Mouse (Mus musculus) forebrain, embryonic 16.5 days (tissue): Measurements from ENCODE around the gene Myocd. TPM values are rescaled to one million over a fixed set of nuclear protein-coding genes. Genes with fewer than 3 reads are reported as not detected.

Experiments used
- ATAC-seq: fragments of 200-750 bp; cut with Nextera tagmentation; 2 replicates; pipeline ENCODE4 v1.8.0; 2017; ENCODE audit warnings: mild to moderate bottlenecking, moderate library complexity
- H3K27ac ChIP-seq: fragments of 300-500 bp; sonication (generic); 2 replicates; pipeline ENCODE4 v1.5.1; 2014; ENCODE audit warnings: low read length, control low read depth
- H3K27me3 ChIP-seq: fragments of 300-500 bp; sonication (generic); replicated peaks from 2 replicates; pipeline ENCODE4 v1.6.1; 2014; ENCODE audit warnings: low read length; ENCODE audit not compliant: control insufficient read depth, insufficient read depth
- H3K36me3 ChIP-seq: fragments of 300-500 bp; sonication (generic); 2 replicates; pipeline ENCODE4 v1.6.1; 2014; ENCODE audit not compliant: control insufficient read depth, insufficient read depth
- H3K4me1 ChIP-seq: fragments of 300-500 bp; sonication (generic); replicated peaks from 2 replicates; pipeline ENCODE4 v1.6.1; 2014; ENCODE audit warnings: low read length; ENCODE audit not compliant: control insufficient read depth, insufficient read depth
- H3K4me2 ChIP-seq: fragments of 300-500 bp; sonication (generic); 2 replicates; pipeline ENCODE4 v1.6.1; 2014; ENCODE audit warnings: mild to moderate bottlenecking, low read length, control low read depth
- H3K4me3 ChIP-seq: fragments of 300-500 bp; sonication (generic); replicated peaks from 2 replicates; pipeline ENCODE4 v1.5.1; 2014; ENCODE audit warnings: mild to moderate bottlenecking, low read length, control low read depth
- H3K9ac ChIP-seq: fragments of 300-500 bp; sonication (generic); replicated peaks from 2 replicates; pipeline ENCODE4 v1.6.1; 2014; ENCODE audit warnings: low read depth, low read length, control low read depth
- H3K9me3 ChIP-seq: fragments of 300-500 bp; sonication (generic); 2 replicates; pipeline ENCODE4 v1.6.1; 2016; ENCODE audit warnings: low read length; ENCODE audit not compliant: control insufficient read depth
- WGBS: fragments of 180-500 bp; shearing (Covaris S2); extraction: QIAGEN DNeasy Blood & Tissue Kit; methylation state at CpG from one replicate; pipeline ENCODE4 v1.1.7; 2014; 5-methylcytosine and 5-hydroxymethylcytosine counted together
- polyA plus RNA-seq: library from polyadenylated mRNA; unstranded; fragments of >200 nt; fragmentation: Nextera tagmentation; extraction: Ambion mirVana; gene quantifications from 2 replicates; pipeline ENCODE4 v1.2.1, GENCODE M21; 2015

Myocd gene
- polyA plus RNA-seq, 1 experiment from 2014 or later, result 0.23 TPM

DNA sequence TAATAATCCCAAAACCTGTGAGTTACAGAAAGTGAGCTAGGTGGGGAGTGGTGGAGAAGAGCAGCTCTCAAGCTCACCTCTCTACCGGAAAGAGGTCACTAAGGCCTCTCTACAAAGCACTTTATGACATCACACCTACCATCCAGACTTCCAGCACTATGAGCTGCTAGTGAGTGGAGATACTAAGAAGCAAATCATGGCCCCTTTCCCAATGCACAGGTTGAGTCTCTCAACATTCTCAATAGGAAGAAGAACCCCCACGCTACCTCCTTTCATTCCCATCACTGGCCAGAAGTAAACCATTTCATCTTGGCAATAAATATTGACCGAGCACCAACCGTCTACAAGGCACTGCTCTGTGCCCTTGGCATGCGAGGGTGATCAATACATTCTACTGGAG is 110.0 kb downstream of the Myocd start, which contains the start of gene 1700086D15Rik:
TSS of gene 1700086D15Rik (minus strand) at position 101 of the 400 bp plus-strand sequence.
- H3K27me3 ChIP-seq, result 0 out of 2 replicates have a peak, but pooled peaks cover 3% of the 10 kb centered on the region
- no peaks in the 10 kb centered on the region for H3K36me3 ChIP-seq
- no peak within 1 kb of the TSS for H3K9ac ChIP-seq
- H3K4me3 ChIP-seq, result no peak within 1 kb of the TSS
- no peak for ATAC-seq
- no peaks in the 10 kb centered on the region for H3K9me3 ChIP-seq
- H3K4me2 ChIP-seq, result no peak within 1 kb of the TSS
- peaks cover 9% of the 10 kb centered on the region for H3K4me1 ChIP-seq
- WGBS, result 95% methylated on average over 5 of the region's 5 CpGs
- H3K27ac ChIP-seq, result no peak within 1 kb of the TSS

DNA sequence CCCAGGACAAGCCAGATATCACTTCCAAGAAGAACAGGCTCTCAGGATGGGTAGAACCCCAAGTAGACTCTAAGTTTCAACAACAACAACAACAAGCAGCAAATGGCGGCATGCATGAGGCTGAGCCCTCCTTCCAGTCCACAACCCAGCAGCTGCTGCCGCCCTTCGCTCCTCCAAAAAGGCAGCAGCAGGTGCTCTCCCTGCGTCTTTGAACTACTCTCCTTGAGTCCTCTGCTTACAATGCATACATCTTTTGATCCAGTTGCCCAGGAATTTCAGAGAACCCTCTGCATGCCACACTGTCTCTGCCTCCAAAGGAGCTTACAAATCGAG is 111.2 kb downstream of the Myocd start:
- 95% methylated on average over 5 of the region's 5 CpGs for WGBS

GRCm38 (mm10) chr11:65157966-65158657 is 111.7 kb downstream of the Myocd start:
- no peak overlapping the region for H3K4me2 ChIP-seq
- no peak for ATAC-seq
- no peaks in the 10 kb centered on the region for H3K9me3 ChIP-seq

More for the DNA sequence above, 111.2 kb downstream of the Myocd start:
- 0 out of 2 replicates have a peak, but pooled peaks cover 3% of the 10 kb centered on the region for H3K27me3 ChIP-seq
- H3K4me2 ChIP-seq, result no peak overlapping the region
- no peak for ATAC-seq
- no peaks in the 10 kb centered on the region for H3K9me3 ChIP-seq
- peaks cover 9% of the 10 kb centered on the region for H3K4me1 ChIP-seq
- H3K36me3 ChIP-seq, result no peaks in the 10 kb centered on the region
- no peak overlapping the region for H3K9ac ChIP-seq
- H3K27ac ChIP-seq, result no peak overlapping the region
- no peak overlapping the region for H3K4me3 ChIP-seq

GRCm38 (mm10) chr11:65153006-65153405 is 116.8 kb downstream of the Myocd start:
- Histone ChIP-seq H3K4me3 (no peak overlapping the region), H3K4me1 (no peaks in the 10 kb centered on the region), H3K27me3 (no peaks in the 10 kb centered on the region), H3K36me3 (no peaks in the 10 kb centered on the region), H3K27ac (no peak overlapping the region), H3K4me2 (no peak overlapping the region), H3K9me3 (no peaks in the 10 kb centered on the region), H3K9ac (no peak overlapping the region)
- no peak for ATAC-seq
- WGBS, result 88% methylated on average over 5 of the region's 5 CpGs

More at GRCm38 (mm10) chr11:65157966-65158657, 111.7 kb downstream of the Myocd start:
- H3K4me3 ChIP-seq, result no peak overlapping the region
- H3K36me3 ChIP-seq, result no peaks in the 10 kb centered on the region
- no peak overlapping the region for H3K27ac ChIP-seq
- H3K27me3 ChIP-seq, result no peaks in the 10 kb centered on the region
- WGBS, result 90% methylated on average over 20 of the region's 20 CpGs
- peaks cover 9% of the 10 kb centered on the region for H3K4me1 ChIP-seq
- H3K9ac ChIP-seq, result no peak overlapping the region

GRCm38 (mm10) chr11:65148441-65148840 is 121.3 kb downstream of the Myocd start:
- no peaks in the 10 kb centered on the region for H3K9me3 ChIP-seq
- H3K4me1 ChIP-seq, result no peaks in the 10 kb centered on the region
- no peak overlapping the region for H3K4me2 ChIP-seq
- no peak overlapping the region for H3K27ac ChIP-seq
- no peak for ATAC-seq
- H3K4me3 ChIP-seq, result no peak overlapping the region
- H3K27me3 ChIP-seq, result no peaks in the 10 kb centered on the region
- no peaks in the 10 kb centered on the region for H3K36me3 ChIP-seq
- 92% methylated on average over 7 of the region's 7 CpGs for WGBS
- H3K9ac ChIP-seq, result no peak overlapping the region

GRCm38 (mm10) chr11:65142838-65143417 is 126.9 kb downstream of the Myocd start:
- H3K36me3 ChIP-seq, result no peaks in the 10 kb centered on the region
- ATAC-seq, result no peak
- H3K4me2 ChIP-seq, result no peak overlapping the region
- H3K9ac ChIP-seq, result no peak overlapping the region
- H3K27ac ChIP-seq, result no peak overlapping the region
- no peak overlapping the region for H3K4me3 ChIP-seq
- no peaks in the 10 kb centered on the region for H3K27me3 ChIP-seq
- WGBS, result 72% methylated on average over 4 of the region's 4 CpGs
- H3K9me3 ChIP-seq, result no peaks in the 10 kb centered on the region
- no peaks in the 10 kb centered on the region for H3K4me1 ChIP-seq

DNA sequence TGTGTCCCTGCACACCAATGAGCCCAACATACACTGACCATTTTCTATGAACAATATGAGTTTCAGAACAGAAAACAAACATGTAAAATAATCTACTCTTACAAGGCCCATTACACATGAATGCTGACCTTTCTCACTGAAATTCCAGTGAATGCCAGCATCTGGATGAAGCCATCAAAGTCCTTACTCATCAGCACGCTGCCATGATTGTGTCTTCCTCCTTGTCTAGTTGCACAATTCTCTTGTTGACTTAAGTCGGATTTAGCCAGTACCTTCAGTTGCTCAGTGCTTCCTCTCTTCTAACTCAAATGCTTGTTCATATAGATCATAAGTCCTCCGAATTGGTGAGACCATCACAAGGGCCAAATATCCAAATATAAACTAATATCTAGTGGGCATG is 130.8 kb downstream of the Myocd start:
- no peaks in the 10 kb centered on the region for H3K27me3 ChIP-seq
- H3K27ac ChIP-seq, result no peak overlapping the region
- no peaks in the 10 kb centered on the region for H3K36me3 ChIP-seq
- ATAC-seq, result no peak
- no peak overlapping the region for H3K9ac ChIP-seq
- H3K4me3 ChIP-seq, result no peak overlapping the region
- WGBS, result 93% methylated on average over 3 of the region's 3 CpGs
- H3K9me3 ChIP-seq, result no peaks in the 10 kb centered on the region
- no peaks in the 10 kb centered on the region for H3K4me1 ChIP-seq
- no peak overlapping the region for H3K4me2 ChIP-seq

- ATAC-seq, result no peak
- 73% methylated on average over 2 of the region's 2 CpGs for WGBS
- Histone ChIP-seq H3K9me3 (no peaks in the 10 kb centered on the region), H3K4me1 (no peaks in the 10 kb centered on the region), H3K4me3 (no peak overlapping the region), H3K36me3 (no peaks in the 10 kb centered on the region), H3K9ac (no peak overlapping the region), H3K4me2 (no peak overlapping the region), H3K27me3 (no peaks in the 10 kb centered on the region), H3K27ac (no peak overlapping the region)
These were observed 132.6 kb downstream of the Myocd start for GRCm38 (mm10) chr11:65137145-65137652.

DNA sequence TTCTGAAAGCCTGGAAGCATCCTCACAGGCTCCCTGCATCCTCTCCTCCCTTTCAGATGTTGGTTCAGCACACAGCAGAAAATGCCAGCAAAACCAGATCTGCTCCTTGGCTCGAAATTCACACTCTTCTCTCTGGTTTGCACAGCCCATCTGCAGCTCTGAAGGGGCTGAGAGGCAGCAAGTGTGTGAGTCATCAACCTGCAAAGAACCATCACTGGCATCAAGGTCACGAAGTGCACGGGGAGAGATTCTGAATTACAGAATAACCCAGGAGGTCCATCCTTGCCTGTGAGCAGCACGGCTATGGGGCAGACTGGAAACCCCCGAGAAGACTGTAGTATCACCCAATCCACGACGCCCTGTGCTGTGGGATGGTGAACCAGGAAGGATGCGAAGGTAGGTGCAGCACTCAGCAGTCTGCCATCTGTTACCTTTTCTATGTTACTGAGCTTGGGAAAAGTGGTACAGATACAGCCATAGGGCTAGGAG is 134.5 kb downstream of the Myocd start:
- H3K27me3 ChIP-seq, result no peaks in the 10 kb centered on the region
- no peak overlapping the region for H3K4me2 ChIP-seq
- H3K36me3 ChIP-seq, result no peaks in the 10 kb centered on the region
- H3K27ac ChIP-seq, result no peak overlapping the region
- no peak overlapping the region for H3K4me3 ChIP-seq
- no peaks in the 10 kb centered on the region for H3K4me1 ChIP-seq
- H3K9me3 ChIP-seq, result no peaks in the 10 kb centered on the region
- no peak overlapping the region for H3K9ac ChIP-seq
- WGBS, result 86% methylated on average over 8 of the region's 8 CpGs
- ATAC-seq, result no peak
